Mouse (Mus musculus): Measurements from ENCODE around the gene Kpna2. TPM values are rescaled to one million over a fixed set of nuclear protein-coding genes. Genes with fewer than 3 reads are reported as not detected.
"Not testable (repeated sequence)": the region's sequence is repeated elsewhere in the genome, so short reads cannot be mapped to it uniquely, and the experiment has no call there.

Gene Kpna2
- polyA plus RNA-seq, 1 experiment from 2014 or later = 501 TPM

DNA sequence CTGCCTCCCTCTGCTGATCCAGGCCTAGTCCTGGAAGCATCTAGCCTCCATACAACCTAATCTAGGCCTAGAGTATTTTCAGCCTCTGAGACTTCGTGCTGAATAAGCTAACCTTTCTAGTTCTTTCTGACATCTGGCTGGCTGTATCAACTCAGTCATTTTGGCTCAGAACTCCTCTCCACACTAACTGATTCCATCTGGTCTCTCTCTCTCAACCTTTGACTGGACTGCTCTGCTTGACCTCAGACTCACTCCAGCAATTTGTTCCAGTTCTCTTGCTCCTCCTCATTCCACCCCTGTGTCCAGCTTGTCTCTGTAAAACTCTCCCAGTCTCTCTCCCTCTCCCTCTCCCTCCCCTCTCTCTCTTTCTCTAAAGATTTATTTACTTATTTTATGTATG, 17.6 kb upstream of the Kpna2 start:
- H3K27ac ChIP-seq = no peak overlapping the region
- WGBS = 12% methylated on average over 1 of the region's 1 CpGs
- no peak for ATAC-seq (ENCODE audit: insufficient number of reproducible peaks, insufficient read depth, low FRiP score, low TSS enrichment, low read depth)
- H3K27me3 ChIP-seq = no peaks in the 10 kb centered on the region
- H3K4me1 ChIP-seq (replicated peaks) = no peaks in the 10 kb centered on the region
- H3K36me3 ChIP-seq = no peaks in the 10 kb centered on the region
- H3K4me2 ChIP-seq = no peak overlapping the region
- no peaks in the 10 kb centered on the region for H3K9me3 ChIP-seq
- H3K4me3 ChIP-seq (replicated peaks) = no peak overlapping the region
- no peak overlapping the region for H3K9ac ChIP-seq (replicated peaks)

GRCm38 (mm10) chr11:107015535-107016187, 16.3 kb upstream of the Kpna2 start:
- H3K9ac ChIP-seq (replicated peaks); H3K4me2 ChIP-seq; H3K9me3 ChIP-seq; H3K4me1 ChIP-seq (replicated peaks); H3K27me3 ChIP-seq; H3K36me3 ChIP-seq; H3K27ac ChIP-seq; ATAC-seq (ENCODE audit: insufficient number of reproducible peaks, insufficient read depth, low FRiP score, low TSS enrichment, low read depth); H3K4me3 ChIP-seq (replicated peaks): not testable (repeated sequence)
- 76% methylated on average over 10 of the region's 11 CpGs for WGBS

- H3K27ac ChIP-seq = no peak overlapping the region
- ATAC-seq (ENCODE audit: insufficient number of reproducible peaks, insufficient read depth, low FRiP score, low TSS enrichment, low read depth) = no peak
- WGBS = 45% methylated on average over 14 of the region's 14 CpGs
Observed at GRCm38 (mm10) chr11:107014597-107015309, 15.4 kb upstream of the Kpna2 start.

DNA sequence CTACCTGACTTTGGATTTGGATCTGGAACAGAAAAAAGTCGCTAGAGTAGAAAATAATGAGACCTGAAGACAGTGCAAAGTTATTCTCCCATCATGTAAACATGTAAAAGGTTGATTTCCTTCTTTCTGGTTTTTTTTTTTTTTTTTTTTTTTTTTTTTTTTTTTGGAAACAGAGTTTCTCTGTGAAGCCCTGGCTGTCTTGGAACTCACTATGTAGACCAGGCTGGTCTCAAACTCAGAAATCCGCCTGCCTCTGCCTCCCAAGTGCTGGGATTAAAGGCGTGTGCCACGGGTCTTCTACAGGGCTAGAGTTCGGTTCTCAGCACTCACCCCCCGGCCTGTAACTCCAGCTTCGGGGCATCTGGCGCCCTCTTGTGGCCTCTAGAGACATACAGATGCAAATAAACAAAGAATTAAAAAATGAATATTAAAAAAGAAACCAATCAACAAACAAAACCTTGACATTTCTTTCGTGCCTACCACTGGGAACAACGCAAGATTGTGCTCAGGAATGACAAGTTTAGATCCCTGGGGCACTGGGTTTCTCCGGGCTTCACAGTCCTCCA, 14.8 kb upstream of the Kpna2 start:
- H3K4me2 ChIP-seq = no peak overlapping the region
- no peak overlapping the region for H3K9ac ChIP-seq (replicated peaks)
- no peaks in the 10 kb centered on the region for H3K9me3 ChIP-seq
- H3K4me1 ChIP-seq (replicated peaks) = peaks cover 8% of the 10 kb centered on the region
- H3K27me3 ChIP-seq = no peaks in the 10 kb centered on the region
- H3K27ac ChIP-seq = no peak overlapping the region
- no peaks in the 10 kb centered on the region for H3K36me3 ChIP-seq
- WGBS = 77% methylated on average over 11 of the region's 11 CpGs
- no peak for ATAC-seq (ENCODE audit: insufficient number of reproducible peaks, insufficient read depth, low FRiP score, low TSS enrichment, low read depth)
- H3K4me3 ChIP-seq (replicated peaks) = no peak overlapping the region

More at GRCm38 (mm10) chr11:107014597-107015309, 15.4 kb upstream of the Kpna2 start:
- H3K9me3 ChIP-seq = no peaks in the 10 kb centered on the region
- no peak overlapping the region for H3K4me3 ChIP-seq (replicated peaks)
- H3K4me1 ChIP-seq (replicated peaks) = peaks cover 8% of the 10 kb centered on the region
- H3K9ac ChIP-seq (replicated peaks) = no peak overlapping the region
- no peaks in the 10 kb centered on the region for H3K36me3 ChIP-seq
- no peaks in the 10 kb centered on the region for H3K27me3 ChIP-seq
- no peak overlapping the region for H3K4me2 ChIP-seq

- WGBS = under 1% methylated on average over 37 of the region's 37 CpGs
- peak overlapping the region; percentile 54 for H3K4me3 ChIP-seq (replicated peaks)
- peak overlapping the region; percentile 57 for H3K4me2 ChIP-seq
- no peaks in the 10 kb centered on the region for H3K27me3 ChIP-seq
- H3K9me3 ChIP-seq = no peaks in the 10 kb centered on the region
- peak; percentile 93 for ATAC-seq (ENCODE audit: insufficient number of reproducible peaks, insufficient read depth, low FRiP score, low TSS enrichment, low read depth)
- H3K9ac ChIP-seq (replicated peaks) = peak overlapping the region; percentile 62
- H3K36me3 ChIP-seq = no peaks in the 10 kb centered on the region
- peak overlapping the region; percentile 94 for H3K27ac ChIP-seq
- H3K4me1 ChIP-seq (replicated peaks) = peaks cover 8% of the 10 kb centered on the region
Observed at GRCm38 (mm10) chr11:107012324-107013017, 13.1 kb upstream of the Kpna2 start.

GRCm38 (mm10) chr11:107011669-107012323, 12.5 kb upstream of the Kpna2 start:
- Histone ChIP-seq H3K36me3 (no peaks in the 10 kb centered on the region), H3K9me3 (no peaks in the 10 kb centered on the region), H3K4me2 (peak overlapping the region; percentile 57), H3K27ac (peak overlapping the region; percentile 94), H3K9ac (replicated peaks) (peak overlapping the region; percentile 62), H3K4me1 (replicated peaks) (peaks cover 8% of the 10 kb centered on the region), H3K27me3 (no peaks in the 10 kb centered on the region), H3K4me3 (replicated peaks) (peak overlapping the region; percentile 54)
- no peak for ATAC-seq (ENCODE audit: insufficient number of reproducible peaks, insufficient read depth, low FRiP score, low TSS enrichment, low read depth)
- WGBS = 29% methylated on average over 18 of the region's 18 CpGs

DNA sequence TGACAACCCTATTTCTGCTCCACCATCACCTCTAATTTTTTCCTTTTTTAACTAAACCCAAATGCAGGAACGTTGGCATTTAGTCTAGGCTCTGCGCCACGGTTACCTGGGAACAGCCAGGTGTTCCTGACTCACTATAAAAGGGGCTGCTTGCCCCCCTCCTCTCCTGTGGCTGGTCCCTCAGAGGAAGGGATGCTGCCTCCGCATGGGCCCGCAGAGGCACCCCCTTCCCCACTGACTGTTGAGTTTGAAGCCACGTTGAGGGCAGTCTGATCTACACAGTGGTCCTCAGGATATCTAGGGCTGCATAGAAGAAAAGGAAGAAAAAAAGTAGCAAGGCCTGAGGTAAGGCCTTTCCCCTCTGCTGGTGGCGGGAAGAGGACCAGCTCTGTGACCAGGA, 11.8 kb upstream of the Kpna2 start:
- H3K9ac ChIP-seq (replicated peaks) = no peak overlapping the region
- WGBS = 71% methylated on average over 7 of the region's 7 CpGs
- no peaks in the 10 kb centered on the region for H3K27me3 ChIP-seq
- H3K9me3 ChIP-seq = no peaks in the 10 kb centered on the region
- H3K36me3 ChIP-seq = no peaks in the 10 kb centered on the region
- ATAC-seq (ENCODE audit: insufficient number of reproducible peaks, insufficient read depth, low FRiP score, low TSS enrichment, low read depth) = no peak
- H3K4me1 ChIP-seq (replicated peaks) = peaks cover 8% of the 10 kb centered on the region
- no peak overlapping the region for H3K27ac ChIP-seq
- H3K4me3 ChIP-seq (replicated peaks) = no peak overlapping the region
- H3K4me2 ChIP-seq = 0 out of 2 replicates have a peak overlapping the region, but pooled peaks have one; percentile 57

DNA sequence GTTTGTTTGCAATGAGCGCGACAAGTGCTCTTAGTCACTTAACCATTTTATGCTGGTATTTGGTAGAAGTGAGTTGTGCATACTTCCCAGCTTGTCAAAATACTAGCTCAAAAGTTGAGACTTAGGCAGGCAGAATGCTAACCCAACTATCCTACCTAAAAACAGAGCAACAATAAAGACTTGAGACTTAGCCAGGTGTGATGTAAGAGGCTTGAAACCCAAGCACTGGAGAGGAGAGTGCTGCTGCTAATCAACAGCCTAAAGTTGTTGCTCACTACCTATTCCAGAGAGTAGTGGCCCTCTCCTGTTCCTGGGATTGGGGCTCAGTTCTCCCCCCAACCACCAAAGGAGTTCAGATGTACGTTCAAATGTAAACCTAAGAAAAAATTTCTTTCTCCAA, 11.1 kb upstream of the Kpna2 start:
- no peak for ATAC-seq (ENCODE audit: insufficient number of reproducible peaks, insufficient read depth, low FRiP score, low TSS enrichment, low read depth)
- Histone ChIP-seq H3K9ac (replicated peaks) (no peak overlapping the region), H3K4me3 (replicated peaks) (no peak overlapping the region), H3K4me1 (replicated peaks) (peaks cover 8% of the 10 kb centered on the region), H3K27me3 (no peaks in the 10 kb centered on the region), H3K27ac (no peak overlapping the region), H3K4me2 (no peak overlapping the region), H3K36me3 (no peaks in the 10 kb centered on the region), H3K9me3 (no peaks in the 10 kb centered on the region)
- 92% methylated on average over 3 of the region's 3 CpGs for WGBS

GRCm38 (mm10) chr11:107005538-107005937, 6.2 kb upstream of the Kpna2 start:
- no peaks in the 10 kb centered on the region for H3K4me1 ChIP-seq (replicated peaks)
- WGBS = 84% methylated on average over 1 of the region's 1 CpGs
- H3K4me3 ChIP-seq (replicated peaks) = no peak overlapping the region
- H3K27me3 ChIP-seq = no peaks in the 10 kb centered on the region
- no peak overlapping the region for H3K9ac ChIP-seq (replicated peaks)
- no peak for ATAC-seq (ENCODE audit: insufficient number of reproducible peaks, insufficient read depth, low FRiP score, low TSS enrichment, low read depth)
- no peaks in the 10 kb centered on the region for H3K9me3 ChIP-seq
- no peak overlapping the region for H3K4me2 ChIP-seq
- no peaks in the 10 kb centered on the region for H3K36me3 ChIP-seq
- H3K27ac ChIP-seq = no peak overlapping the region

- no peaks in the 10 kb centered on the region for H3K27me3 ChIP-seq
- ATAC-seq (ENCODE audit: insufficient number of reproducible peaks, insufficient read depth, low FRiP score, low TSS enrichment, low read depth) = no peak
- 59% methylated on average over 8 of the region's 8 CpGs for WGBS
- peaks cover 9% of the 10 kb centered on the region for H3K4me1 ChIP-seq (replicated peaks)
- H3K4me3 ChIP-seq (replicated peaks) = no peak overlapping the region
- H3K27ac ChIP-seq = no peak overlapping the region
- H3K36me3 ChIP-seq = peaks cover 4% of the 10 kb centered on the region
- no peak overlapping the region for H3K9ac ChIP-seq (replicated peaks)
- no peak overlapping the region for H3K4me2 ChIP-seq
- no peaks in the 10 kb centered on the region for H3K9me3 ChIP-seq
Observed at GRCm38 (mm10) chr11:107001760-107002675, 2.7 kb upstream of the Kpna2 start.

Measured in limb, embryonic 12.5 days (tissue).